Mouse (Mus musculus): ENCODE measurements around the gene Pds5a.
"Not testable (repeated sequence)": the region's sequence is repeated elsewhere in the genome, so short reads cannot be mapped to it uniquely, and the experiment has no call there.

Gene Pds5a

GRCm38 (mm10) chr5:65697836-65698758, at the start of gene Pds5a:
Gene Pds5a (minus strand): TSS chr5:65698273.
- DNase-seq (ENCODE audit: low spot score), result peak; percentile 93

GRCm38 (mm10) chr5:65746908-65747307, 48.8 kb upstream of the Pds5a start:
- no peak for DNase-seq (ENCODE audit: low spot score)

GRCm38 (mm10) chr5:65739366-65739765, 41.3 kb upstream of the Pds5a start:
- DNase-seq (ENCODE audit: low spot score), result no peak

GRCm38 (mm10) chr5:65735601-65736000, 37.5 kb upstream of the Pds5a start:
- no peak for DNase-seq (ENCODE audit: low spot score)

- DNase-seq (ENCODE audit: low spot score), result peak; percentile 44
Measured at GRCm38 (mm10) chr5:65731173-65732007, 33.3 kb upstream of the Pds5a start.

- peak; percentile 82 for DNase-seq (ENCODE audit: low spot score)
Measured at GRCm38 (mm10) chr5:65724311-65725054, 26.4 kb upstream of the Pds5a start.

GRCm38 (mm10) chr5:65718368-65718767, 20.3 kb upstream of the Pds5a start:
- peak; percentile 56 for DNase-seq (ENCODE audit: low spot score)

- DNase-seq (ENCODE audit: low spot score), result not testable (repeated sequence)
Measured at GRCm38 (mm10) chr5:65717903-65718211, 19.8 kb upstream of the Pds5a start.

- no peak for DNase-seq (ENCODE audit: low spot score)
Measured at GRCm38 (mm10) chr5:65717063-65717902, 19.2 kb upstream of the Pds5a start.

GRCm38 (mm10) chr5:65715084-65715483, 17.0 kb upstream of the Pds5a start:
- no peak for DNase-seq (ENCODE audit: low spot score)

- no peak for DNase-seq (ENCODE audit: low spot score)
Measured at GRCm38 (mm10) chr5:65711463-65711862, 13.4 kb upstream of the Pds5a start.

GRCm38 (mm10) chr5:65710267-65710666, 12.2 kb upstream of the Pds5a start:
- DNase-seq (ENCODE audit: low spot score), result no peak

- DNase-seq (ENCODE audit: low spot score), result no peak
Measured at GRCm38 (mm10) chr5:65706979-65707378, 8.9 kb upstream of the Pds5a start.

GRCm38 (mm10) chr5:65706171-65706570, 8.1 kb upstream of the Pds5a start:
- no peak for DNase-seq (ENCODE audit: low spot score)

GRCm38 (mm10) chr5:65704765-65705678, 6.9 kb upstream of the Pds5a start:
- no peak for DNase-seq (ENCODE audit: low spot score)

GRCm38 (mm10) chr5:65703261-65703660, 5.2 kb upstream of the Pds5a start:
- DNase-seq (ENCODE audit: low spot score), result no peak

GRCm38 (mm10) chr5:65700102-65700501, 2.0 kb upstream of the Pds5a start:
- no peak for DNase-seq (ENCODE audit: low spot score)

GRCm38 (mm10) chr5:65699146-65699545, 1.1 kb upstream of the Pds5a start:
- DNase-seq (ENCODE audit: low spot score), result no peak

GRCm38 (mm10) chr5:65698759-65699136, 675 bp upstream of the Pds5a start:
- no peak for DNase-seq (ENCODE audit: low spot score)

GRCm38 (mm10) chr5:65697486-65697835, 612 bp downstream of the Pds5a start:
- DNase-seq (ENCODE audit: low spot score), result no peak

Measured in embryo, embryonic 10 days (tissue).